Mouse (Mus musculus) C2C12 (cell line): ENCODE measurements around the gene Ssx2ip.

Experiments used
- CTCF ChIP-seq: IDR thresholded peaks from one replicate; pipeline ENCODE4 v1.5.1; 2011; ENCODE audit not compliant: control insufficient read depth, insufficient read depth, insufficient read length
- USF1 ChIP-seq: IDR thresholded peaks from one replicate; pipeline ENCODE4 v1.6.1; 2011; ENCODE audit warnings: low read depth, mild to moderate bottlenecking, control low read depth, moderate library complexity

DNA sequence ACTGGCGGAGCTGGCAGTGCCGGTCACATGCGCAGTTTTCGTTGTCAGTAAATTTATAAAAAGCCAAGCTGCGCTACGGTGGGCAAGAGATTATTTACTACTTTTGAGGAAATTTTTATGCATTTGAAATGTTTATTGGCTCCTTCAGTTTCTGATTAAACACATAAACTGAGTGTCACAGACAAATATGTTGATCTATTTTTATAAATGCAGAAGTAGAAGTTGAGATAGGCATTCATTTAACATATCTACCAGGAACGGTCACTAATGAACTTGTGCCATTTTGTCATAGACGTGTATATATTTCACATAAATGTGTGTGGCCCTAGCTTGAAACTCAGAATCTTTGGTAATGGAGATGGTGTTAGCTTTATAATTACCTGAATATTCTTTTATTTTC is 13.4 kb downstream of the Ssx2ip start:
- TF ChIP-seq USF1 (no peak), CTCF (no peak)
